Mouse (Mus musculus) neural tube, embryonic 14.5 days (tissue): ENCODE data around the gene Mfng. TPM values are rescaled to one million over a fixed set of nuclear protein-coding genes. Genes with fewer than 3 reads are reported as not detected.
A peak's percentile ranks its signal among the peaks of the same experiment; 100 is the strongest.

Source experiments
- ATAC-seq: fragments of 200-750 bp; cut with Nextera tagmentation; 2 replicates; pipeline ENCODE4 v1.8.0; 2017; ENCODE audit warnings: low read depth, mild to moderate bottlenecking, moderate TSS enrichment, moderate library complexity
- H3K27ac ChIP-seq: fragments of 300-500 bp; sonication (generic); 2 replicates; pipeline ENCODE4 v1.5.1; 2014; ENCODE audit warnings: low read depth, mild to moderate bottlenecking, control low read depth, low read length, moderate library complexity, mixed read lengths
- H3K27me3 ChIP-seq: fragments of 300-500 bp; sonication (generic); 2 replicates; pipeline ENCODE4 v1.6.1; 2014; ENCODE audit warnings: low read length; ENCODE audit not compliant: control insufficient read depth, insufficient read depth
- H3K36me3 ChIP-seq: fragments of 300-500 bp; sonication (generic); 2 replicates; pipeline ENCODE4 v1.6.1; 2014; ENCODE audit warnings: low read length, mixed read lengths; ENCODE audit not compliant: control insufficient read depth, insufficient read depth
- H3K4me1 ChIP-seq: fragments of 300-500 bp; sonication (generic); 2 replicates; pipeline ENCODE4 v1.6.1; 2014; ENCODE audit warnings: low read length; ENCODE audit not compliant: control insufficient read depth, insufficient read depth
- H3K4me2 ChIP-seq: fragments of 300-500 bp; sonication (generic); 2 replicates; pipeline ENCODE4 v1.6.1; 2014; ENCODE audit warnings: mild to moderate bottlenecking, low read depth, low read length, control low read depth
- H3K4me3 ChIP-seq: fragments of 300-500 bp; sonication (generic); 2 replicates; pipeline ENCODE4 v1.5.1; 2014; ENCODE audit warnings: low read depth, low read length, control low read depth, mixed read lengths
- H3K9ac ChIP-seq: fragments of 300-500 bp; sonication (generic); replicated peaks from 2 replicates; pipeline ENCODE4 v1.6.1; 2014; ENCODE audit warnings: low read depth, mild to moderate bottlenecking, control low read depth, low read length, mixed read lengths
- H3K9me3 ChIP-seq: fragments of 300-500 bp; sonication (generic); 2 replicates; pipeline ENCODE4 v1.6.1; 2016; ENCODE audit warnings: low read length; ENCODE audit not compliant: control insufficient read depth
- WGBS: fragments of 180-500 bp; shearing (Covaris S2); extraction: QIAGEN DNeasy Blood & Tissue Kit; methylation state at CpG from one replicate; pipeline ENCODE4 v1.1.7; 2014; 5-methylcytosine and 5-hydroxymethylcytosine counted together
- polyA plus RNA-seq: library from polyadenylated mRNA; unstranded; fragments of >200 nt; fragmentation: Nextera tagmentation; extraction: Ambion mirVana; gene quantifications from 2 replicates; pipeline ENCODE4 v1.2.1, GENCODE M21; 2014

The Mfng gene
- polyA plus RNA-seq, 1 experiment from 2014 or later = 6.9 TPM

DNA sequence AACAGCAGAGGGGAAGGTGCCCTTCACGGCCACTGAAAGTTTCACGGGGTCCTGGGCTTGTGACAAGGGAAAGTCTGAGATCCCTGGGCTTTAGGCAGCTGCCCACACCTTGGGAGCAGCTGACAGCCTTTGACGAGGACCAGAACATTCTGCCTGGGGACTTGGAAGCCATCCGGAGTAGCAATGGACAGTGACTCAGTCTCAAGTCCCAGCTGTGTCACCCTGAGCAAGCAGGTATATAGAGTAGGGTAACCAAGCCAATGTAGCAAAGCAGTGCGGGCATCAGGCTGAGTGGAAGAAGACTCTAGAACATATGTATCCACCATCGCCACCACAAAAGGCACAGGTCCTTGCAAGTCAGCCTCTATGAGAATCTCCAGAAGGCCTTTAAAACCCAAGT, 36.1 kb downstream of the Mfng start:
- H3K4me1 ChIP-seq = peaks cover 24% of the 10 kb centered on the region
- H3K27me3 ChIP-seq = no peaks in the 10 kb centered on the region
- peak overlapping the region; percentile 92 for H3K27ac ChIP-seq
- WGBS = 47% methylated on average over 6 of the region's 6 CpGs
- H3K4me2 ChIP-seq = 0 out of 2 replicates have a peak overlapping the region, but pooled peaks have one; percentile 3
- no peak overlapping the region for H3K4me3 ChIP-seq
- no peaks in the 10 kb centered on the region for H3K36me3 ChIP-seq
- no peak overlapping the region for H3K9ac ChIP-seq
- no peaks in the 10 kb centered on the region for H3K9me3 ChIP-seq
- no peak for ATAC-seq

- WGBS = 10% methylated on average over 7 of the region's 7 CpGs
- Histone ChIP-seq H3K27me3 (no peaks in the 10 kb centered on the region), H3K4me1 (peaks cover 24% of the 10 kb centered on the region), H3K9me3 (no peaks in the 10 kb centered on the region), H3K36me3 (no peaks in the 10 kb centered on the region), H3K4me2 (peak overlapping the region; percentile 3; the same call in 1 of the 2 replicates), H3K27ac (peak overlapping the region; percentile 92), H3K4me3 (no peak overlapping the region), H3K9ac (no peak overlapping the region)
- peak; percentile 72 for ATAC-seq
Measured at GRCm38 (mm10) chr15:78736681-78737100, 36.6 kb downstream of the Mfng start.

DNA sequence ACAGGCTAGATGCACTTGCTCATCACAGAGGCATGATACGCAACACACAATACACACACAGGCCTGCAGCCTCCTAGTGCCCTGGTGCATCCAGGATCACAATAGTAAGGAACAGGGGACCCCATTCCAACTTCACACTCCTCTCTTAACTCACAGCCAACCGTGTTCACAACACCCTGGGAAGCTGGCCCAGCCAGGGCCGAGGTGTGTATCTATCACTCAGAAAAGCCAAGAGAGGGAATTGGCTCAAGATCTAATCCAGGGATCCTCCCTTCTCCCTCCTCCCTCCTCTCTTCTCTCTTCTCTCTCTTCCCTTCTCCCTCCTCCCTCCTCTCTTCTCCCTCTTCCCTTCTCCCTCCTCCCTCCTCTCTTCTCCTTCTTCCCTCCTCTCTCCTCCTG, 37.1 kb downstream of the Mfng start:
- H3K4me3 ChIP-seq = no peak overlapping the region
- H3K9me3 ChIP-seq = no peaks in the 10 kb centered on the region
- H3K9ac ChIP-seq = 0 out of 2 replicates have a peak overlapping the region, but pooled peaks have one; percentile 21
- peak overlapping the region; percentile 92 for H3K27ac ChIP-seq
- H3K27me3 ChIP-seq = no peaks in the 10 kb centered on the region
- peaks cover 24% of the 10 kb centered on the region for H3K4me1 ChIP-seq
- peak overlapping the region; percentile 9; the same call in 1 of the 2 replicates for H3K4me2 ChIP-seq
- no peaks in the 10 kb centered on the region for H3K36me3 ChIP-seq
- 33% methylated on average over 3 of the region's 3 CpGs for WGBS
- ATAC-seq = no peak

- peak overlapping the region; percentile 9; the same call in 1 of the 2 replicates for H3K4me2 ChIP-seq
- H3K36me3 ChIP-seq = no peaks in the 10 kb centered on the region
- H3K9ac ChIP-seq = peak overlapping the region; percentile 18; the same call in 1 of the 2 replicates
- H3K27ac ChIP-seq = peak overlapping the region; percentile 92
- H3K27me3 ChIP-seq = no peaks in the 10 kb centered on the region
- H3K4me1 ChIP-seq = peaks cover 24% of the 10 kb centered on the region
- peak; percentile 83 for ATAC-seq
- no peak overlapping the region for H3K4me3 ChIP-seq
- WGBS = 9% methylated on average over 17 of the region's 17 CpGs
- H3K9me3 ChIP-seq = no peaks in the 10 kb centered on the region
Measured at GRCm38 (mm10) chr15:78735431-78736180, 37.7 kb downstream of the Mfng start.

DNA sequence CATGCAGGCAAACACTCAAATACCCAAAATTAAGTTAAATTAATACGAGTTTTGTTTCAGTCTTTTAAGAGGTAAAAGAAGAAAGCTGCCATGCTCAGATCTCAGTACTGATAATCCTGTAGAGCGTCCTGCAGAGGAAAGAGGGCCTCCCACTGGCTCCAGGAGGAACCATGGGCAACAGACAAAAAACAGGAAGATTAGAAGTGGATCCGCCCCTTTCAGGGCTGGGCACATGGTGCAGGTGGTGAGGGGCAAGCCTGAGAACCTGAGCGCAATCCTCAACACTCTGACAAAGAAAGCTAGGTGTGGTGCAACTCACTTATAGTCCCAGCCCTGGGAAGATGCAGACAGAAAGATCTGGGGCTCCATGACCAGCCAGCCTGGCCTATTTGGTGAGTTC, 41.4 kb downstream of the Mfng start:
- Histone ChIP-seq H3K36me3 (no peaks in the 10 kb centered on the region), H3K4me2 (no peak overlapping the region), H3K4me3 (no peak overlapping the region), H3K4me1 (peaks cover 14% of the 10 kb centered on the region), H3K27ac (no peak overlapping the region), H3K9me3 (no peaks in the 10 kb centered on the region), H3K9ac (no peak overlapping the region), H3K27me3 (no peaks in the 10 kb centered on the region)
- 67% methylated on average over 4 of the region's 4 CpGs for WGBS
- ATAC-seq = no peak

DNA sequence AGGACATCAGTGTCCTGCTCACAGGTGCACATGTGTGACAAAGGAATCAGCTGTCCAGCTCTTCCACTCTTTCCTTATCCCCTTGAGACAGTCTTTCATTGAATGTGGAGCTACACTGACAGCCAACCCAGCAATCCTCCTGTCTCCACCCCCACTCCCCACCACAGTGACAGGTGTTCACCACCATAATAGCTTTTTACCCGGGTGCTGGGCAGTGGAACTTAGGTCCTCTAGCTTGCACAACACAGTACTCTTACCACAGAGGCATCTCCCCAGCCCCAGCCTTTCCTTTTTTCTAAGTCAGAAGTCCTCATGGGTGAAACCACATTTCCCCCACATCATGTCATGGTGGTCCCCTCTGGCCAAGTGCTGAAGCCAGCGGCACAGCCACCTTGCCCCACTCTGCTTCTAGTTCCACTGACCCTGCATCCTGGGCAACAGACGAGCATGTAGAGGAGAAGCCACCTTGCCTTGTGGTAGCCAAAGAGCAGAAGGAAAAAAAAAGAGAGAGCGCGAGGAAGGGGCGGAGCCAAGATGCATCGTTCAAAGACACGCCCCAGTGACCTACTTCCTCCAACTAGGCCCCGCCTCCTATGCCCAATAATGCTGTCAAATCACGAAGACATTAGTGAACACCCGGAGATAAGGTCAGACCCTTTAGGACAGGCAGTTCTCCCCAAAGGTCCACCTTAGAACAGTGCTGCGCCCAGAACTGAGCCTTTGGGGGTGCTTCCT, 42.8 kb downstream of the Mfng start:
- Histone ChIP-seq H3K4me2 (no peak overlapping the region), H3K4me3 (no peak overlapping the region), H3K4me1 (peaks cover under 1% of the 10 kb centered on the region; the same call in 1 of the 2 replicates), H3K27me3 (no peaks in the 10 kb centered on the region), H3K36me3 (no peaks in the 10 kb centered on the region), H3K27ac (no peak overlapping the region), H3K9me3 (no peaks in the 10 kb centered on the region), H3K9ac (no peak overlapping the region)
- no peak for ATAC-seq
- 81% methylated on average over 12 of the region's 12 CpGs for WGBS

- no peak overlapping the region for H3K9ac ChIP-seq
- no peaks in the 10 kb centered on the region for H3K27me3 ChIP-seq
- no peaks in the 10 kb centered on the region for H3K4me1 ChIP-seq
- no peaks in the 10 kb centered on the region for H3K9me3 ChIP-seq
- H3K4me2 ChIP-seq = no peak overlapping the region
- no peaks in the 10 kb centered on the region for H3K36me3 ChIP-seq
- H3K4me3 ChIP-seq = no peak overlapping the region
- 47% methylated on average over 6 of the region's 7 CpGs for WGBS
- no peak overlapping the region for H3K27ac ChIP-seq
- ATAC-seq = no peak
Measured at GRCm38 (mm10) chr15:78726697-78727096, 46.6 kb downstream of the Mfng start.

- Histone ChIP-seq H3K4me2 (no peak overlapping the region), H3K4me3 (no peak overlapping the region), H3K36me3 (no peaks in the 10 kb centered on the region), H3K27me3 (peaks cover 9% of the 10 kb centered on the region; the same call in 1 of the 2 replicates), H3K27ac (no peak overlapping the region), H3K9me3 (no peaks in the 10 kb centered on the region), H3K4me1 (0 out of 2 replicates have a peak, but pooled peaks cover 4% of the 10 kb centered on the region), H3K9ac (no peak overlapping the region)
- 51% methylated on average over 7 of the region's 7 CpGs for WGBS
- no peak for ATAC-seq
Measured at GRCm38 (mm10) chr15:78720532-78720931, 52.7 kb downstream of the Mfng start.

DNA sequence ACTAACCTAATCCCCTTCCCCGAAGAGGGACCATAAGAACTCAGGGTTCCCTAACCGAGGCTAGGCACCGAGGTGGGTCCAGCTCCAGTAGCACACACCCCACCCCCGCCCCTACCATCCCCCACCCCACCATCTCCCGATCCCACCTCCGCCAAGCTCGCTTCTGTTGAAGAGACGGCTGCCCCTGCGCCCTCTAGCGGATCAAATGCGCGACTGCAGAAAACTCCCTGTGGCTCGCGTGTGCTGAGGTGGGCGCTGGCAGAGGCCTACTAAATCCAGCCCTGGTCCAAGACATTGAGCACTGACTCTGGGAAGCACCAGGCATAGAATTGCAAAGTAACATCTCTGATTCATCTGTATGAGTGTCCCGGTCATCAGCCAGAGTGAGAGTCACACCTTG, 53.2 kb downstream of the Mfng start:
- no peaks in the 10 kb centered on the region for H3K9me3 ChIP-seq
- H3K4me1 ChIP-seq = 0 out of 2 replicates have a peak, but pooled peaks cover 4% of the 10 kb centered on the region
- no peak overlapping the region for H3K4me3 ChIP-seq
- no peak overlapping the region for H3K27ac ChIP-seq
- no peaks in the 10 kb centered on the region for H3K36me3 ChIP-seq
- peak overlapping the region; percentile 31; the same call in 1 of the 2 replicates for H3K4me2 ChIP-seq
- WGBS = 2% methylated on average over 15 of the region's 16 CpGs
- no peak for ATAC-seq
- peaks cover 9% of the 10 kb centered on the region; the same call in 1 of the 2 replicates for H3K27me3 ChIP-seq
- H3K9ac ChIP-seq = no peak overlapping the region
